Mouse (Mus musculus) heart, postnatal 10 days (tissue): ENCODE measurements around the gene Tanc2. TPM values are rescaled to one million over a fixed set of nuclear protein-coding genes. Genes with fewer than 3 reads are reported as not detected.

Source experiments
- DNase-seq, 2 experiments: peaks; one replicate each; pipeline ENCODE4 v3.0.0; 2021
- intact Hi-C: fragments of 180-260 bp; cut with DNase I; formaldehyde crosslinking; loops from one replicate; pipeline ENCODE4 v1.15.1; 2025
- total RNA-seq, 2 experiments: library from RNA; stranded (reverse); gene quantifications; 2 replicates each; pipeline ENCODE4 v1.2.3; 2021

Gene Tanc2
- total RNA-seq, 2 experiments from 2014 or later, result 34.6 to 35.5 TPM

DNA sequence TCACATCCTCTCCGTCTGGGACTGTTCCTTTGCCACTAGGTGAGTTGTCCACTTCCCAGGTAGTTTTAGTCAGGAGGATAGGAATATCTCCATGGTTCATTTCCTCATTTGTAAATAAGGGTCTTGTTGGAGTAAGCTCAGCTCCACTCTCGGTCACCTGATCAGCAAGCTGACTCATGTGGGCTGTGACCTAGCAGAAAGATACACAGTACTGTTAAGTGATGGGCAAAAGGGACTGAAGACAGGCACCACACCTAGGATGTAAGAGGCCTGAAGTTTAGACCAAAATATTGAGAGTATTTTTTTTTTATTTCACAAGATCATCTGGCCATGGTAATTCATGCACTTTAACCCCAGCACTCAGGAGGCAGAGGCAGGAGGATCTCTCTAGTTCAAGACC is 331.1 kb downstream of the Tanc2 start:
- no peak for DNase-seq
- intact Hi-C loops, result no loop called here

DNA sequence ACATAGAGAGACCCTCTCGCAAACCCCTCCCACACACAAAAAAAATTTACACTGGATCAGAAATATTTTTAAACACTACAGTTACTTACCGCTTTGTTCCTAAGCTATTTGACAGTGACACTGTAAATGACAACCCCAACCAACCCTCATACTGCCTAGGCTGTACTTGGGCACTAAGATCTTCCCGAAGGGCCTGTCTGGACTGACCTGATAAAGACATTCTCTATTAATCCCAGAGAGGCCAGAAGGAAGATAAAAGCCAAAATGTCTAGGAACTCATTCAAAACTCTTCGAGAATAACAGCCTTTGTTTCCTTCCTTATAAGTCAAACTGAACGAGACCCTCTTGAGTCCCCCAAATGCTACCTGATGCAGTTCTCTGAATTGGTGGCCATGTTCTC is 331.5 kb downstream of the Tanc2 start:
- intact Hi-C loops, result no loop called here
- no peak for DNase-seq

DNA sequence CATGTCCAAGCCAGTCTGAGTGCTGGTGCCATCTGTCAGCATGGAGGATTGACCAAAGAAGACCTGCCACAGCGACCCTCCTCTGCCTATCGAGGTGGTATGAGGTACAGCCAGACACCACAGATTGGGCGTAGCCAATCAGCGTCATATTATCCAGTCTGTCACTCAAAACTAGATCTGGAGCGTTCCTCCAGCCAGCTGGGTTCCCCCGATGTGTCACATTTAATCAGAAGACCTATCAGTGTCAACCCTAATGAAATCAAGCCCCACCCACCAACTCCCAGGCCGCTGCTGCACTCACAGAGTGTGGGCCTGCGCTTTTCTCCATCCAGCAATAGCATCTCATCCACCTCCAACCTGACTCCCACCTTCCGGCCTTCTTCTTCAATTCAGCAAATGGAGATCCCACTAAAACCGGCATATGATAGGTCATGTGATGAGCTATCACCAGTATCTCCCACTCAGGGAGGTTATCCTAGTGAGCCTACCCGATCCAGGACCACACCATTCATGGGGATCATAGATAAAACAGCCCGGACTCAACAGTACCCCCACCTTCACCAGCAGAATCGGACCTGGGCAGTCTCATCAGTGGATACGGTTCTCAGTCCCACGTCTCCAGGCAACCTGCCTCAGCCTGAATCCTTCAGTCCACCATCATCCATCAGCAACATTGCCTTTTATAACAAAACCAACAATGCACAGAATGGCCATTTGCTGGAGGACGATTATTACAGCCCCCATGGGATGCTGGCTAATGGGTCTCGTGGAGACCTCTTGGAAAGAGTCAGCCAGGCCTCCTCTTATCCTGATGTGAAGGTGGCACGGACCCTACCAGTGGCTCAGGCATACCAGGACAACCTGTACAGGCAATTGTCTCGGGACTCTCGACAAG is 333.2 kb downstream of the Tanc2 start:
- no peak for DNase-seq
- intact Hi-C loops, result no loop called here

DNA sequence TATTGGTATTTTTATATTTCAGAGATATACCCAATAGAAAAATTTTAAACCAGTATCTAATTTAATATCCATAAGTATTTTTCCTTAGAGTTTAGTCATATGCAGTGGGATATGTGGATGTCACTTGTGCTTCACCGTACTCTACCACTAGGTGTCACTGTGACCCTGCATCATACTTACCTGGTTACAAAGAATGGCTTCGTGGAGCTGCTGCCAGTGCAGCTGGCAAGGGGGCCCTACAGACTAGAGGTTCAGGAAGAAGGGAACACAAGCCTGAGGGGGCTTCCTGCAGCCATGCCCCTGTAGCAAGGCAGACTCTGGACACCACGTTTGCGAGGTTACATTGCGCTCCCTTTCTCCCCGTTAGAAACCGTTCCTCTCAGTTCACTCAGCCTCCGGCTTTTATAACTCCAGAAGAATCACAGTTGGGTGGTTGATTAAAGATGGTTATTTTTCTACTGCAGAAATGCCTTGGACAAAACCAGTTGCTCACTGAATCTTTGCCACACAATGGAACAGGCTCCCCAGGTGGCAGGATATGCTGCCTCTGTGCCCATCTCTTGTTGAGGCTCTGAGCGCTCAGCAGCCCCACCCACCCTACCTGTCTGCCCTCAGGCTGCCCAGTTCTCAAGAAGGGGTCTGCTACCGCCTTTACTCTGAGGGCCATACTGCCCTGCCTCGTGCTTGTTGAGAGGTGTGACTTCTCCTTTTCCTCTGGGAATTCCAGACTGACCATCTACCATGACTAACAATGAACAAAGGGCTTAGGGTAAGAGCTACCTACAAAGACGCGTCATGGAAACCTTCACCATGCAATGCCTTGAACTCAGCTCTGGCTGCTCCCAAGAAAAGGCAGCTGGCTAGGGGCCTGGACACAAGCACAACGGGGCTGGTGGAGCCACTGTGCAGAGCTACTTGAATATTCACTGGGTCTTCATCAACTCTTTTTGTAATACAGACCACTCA is 337.6 kb downstream of the Tanc2 start:
- DNase-seq, result peak; percentile 80 to 85
- intact Hi-C loops, result loop anchor here (1.0 to 2.0 kb wide), 3 partner anchors 42 to 149 kb away; no protein-coding TSS in a partner anchor

DNA sequence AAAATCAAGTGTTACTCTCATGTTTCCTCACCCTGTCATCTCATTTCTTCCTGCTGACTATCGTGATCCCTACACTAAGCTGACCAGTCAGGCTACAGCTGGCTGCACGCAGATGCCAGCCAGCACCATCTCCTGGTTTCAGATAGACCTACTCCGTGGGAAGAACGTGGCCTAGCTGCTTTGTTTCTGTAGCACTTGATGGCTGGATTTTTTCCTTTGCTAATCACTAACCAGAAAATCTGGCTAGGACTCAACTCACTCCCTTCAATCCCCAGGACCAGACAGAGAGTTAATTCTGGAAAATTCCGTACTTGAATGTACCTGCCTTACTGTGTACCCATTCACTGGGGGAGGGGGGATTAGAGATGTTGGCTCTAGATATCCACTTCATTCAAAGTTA is 338.4 kb downstream of the Tanc2 start:
- no peak for DNase-seq
- intact Hi-C loops, result no loop called here

DNA sequence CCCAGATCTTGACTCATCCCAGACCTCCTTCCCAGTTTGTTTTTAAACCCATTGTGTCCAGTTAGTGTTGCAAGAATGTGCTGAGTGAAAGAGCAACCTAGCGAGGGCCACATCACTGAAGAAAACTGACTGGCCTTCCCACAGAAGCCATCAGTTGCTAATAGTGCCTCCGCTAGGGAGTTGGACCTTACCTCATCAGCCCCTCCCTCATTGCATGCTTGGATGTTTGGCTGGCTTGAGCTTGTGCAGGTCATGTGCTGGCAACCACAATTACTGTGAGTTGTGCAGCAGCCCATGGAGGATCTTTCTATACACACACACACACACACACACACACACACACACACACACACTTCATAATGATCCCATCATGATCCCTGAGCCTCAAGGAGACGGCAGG is 341.6 kb downstream of the Tanc2 start:
- intact Hi-C loops, result no loop called here
- no peak for DNase-seq

DNA sequence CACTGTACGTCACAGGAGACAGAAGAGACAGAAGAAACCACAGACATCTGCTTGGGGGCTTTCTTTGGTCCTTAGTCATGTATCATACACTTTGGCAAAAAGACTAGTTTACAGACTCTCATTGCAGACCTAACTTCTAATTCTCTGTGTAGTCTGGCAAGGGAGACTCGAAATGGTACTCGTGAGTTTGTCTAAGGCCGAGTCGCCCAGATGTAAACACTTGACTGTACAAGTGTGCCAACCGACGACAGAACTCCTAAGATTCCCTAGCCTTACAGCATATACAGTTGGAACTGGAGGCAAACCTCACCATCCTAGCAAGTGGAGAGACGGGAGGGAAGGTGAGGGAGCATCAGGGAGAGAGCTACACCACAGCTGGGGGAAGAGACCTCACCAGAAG is 344.0 kb downstream of the Tanc2 start:
- DNase-seq, result no peak
- intact Hi-C loops, result no loop called here

DNA sequence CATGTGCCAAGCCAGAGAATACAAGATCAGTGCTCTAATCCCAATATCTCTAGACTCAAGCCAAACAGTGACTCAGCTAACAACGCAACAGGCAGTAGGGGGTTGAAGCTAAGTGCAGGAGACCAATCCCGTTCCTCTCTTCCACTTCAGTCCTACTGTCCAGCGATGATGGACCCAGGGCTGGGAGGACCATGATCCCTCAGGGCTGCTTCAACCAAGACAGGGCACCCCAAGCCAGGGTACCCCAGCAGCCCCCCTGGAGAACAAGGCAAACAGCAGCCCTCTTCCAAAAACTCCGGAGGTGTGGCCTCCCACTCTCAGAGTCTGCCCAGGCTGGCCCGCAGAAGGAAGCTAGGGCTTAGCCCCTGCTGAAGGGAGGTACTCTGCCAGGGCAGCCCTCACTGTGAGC is 344.5 kb downstream of the Tanc2 start:
- intact Hi-C loops, result no loop called here
- DNase-seq, result peak in 1 of 2 experiments; percentile 32

DNA sequence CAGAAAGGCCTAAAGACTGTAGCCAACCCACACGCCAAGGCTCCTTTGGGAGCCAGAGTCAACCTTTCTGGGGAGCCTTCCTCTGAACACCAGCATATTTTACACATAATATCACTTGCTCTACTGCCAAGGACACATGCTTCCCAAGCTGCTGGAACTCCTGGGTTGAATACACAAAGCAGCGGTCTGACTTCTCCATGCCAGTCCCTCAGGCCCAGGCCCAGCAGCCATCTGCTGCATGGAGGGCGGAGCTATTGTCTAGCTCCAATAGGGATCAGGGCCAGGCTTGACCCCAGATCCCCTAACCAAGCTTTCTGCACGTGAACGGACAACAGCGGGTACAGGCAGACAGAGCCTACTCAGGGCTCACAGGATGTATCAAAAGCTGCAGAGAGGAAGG is 345.0 kb downstream of the Tanc2 start:
- intact Hi-C loops, result no loop called here
- peak; percentile 59 to 62 for DNase-seq

DNA sequence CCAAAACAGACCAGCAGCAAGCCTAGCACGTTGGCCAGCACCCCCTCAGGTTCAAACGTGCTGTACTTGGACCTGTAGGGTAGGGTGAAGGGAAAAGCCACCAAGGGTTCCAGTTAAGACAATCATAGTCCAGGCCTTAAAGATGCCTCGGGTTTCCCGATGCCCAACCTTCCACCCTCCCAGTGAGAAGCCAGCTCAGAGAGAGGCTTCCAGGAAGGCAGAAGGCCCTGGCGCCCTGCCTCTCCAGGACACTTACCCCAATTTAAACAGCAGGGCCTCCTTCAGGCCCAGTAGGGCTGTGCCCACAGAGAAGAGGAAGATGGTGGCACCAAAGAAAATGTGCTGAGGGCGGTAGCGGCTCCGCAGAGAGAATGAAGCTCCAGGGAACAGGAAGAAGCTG is 345.7 kb downstream of the Tanc2 start:
- intact Hi-C loops, result no loop called here
- DNase-seq, result no peak

DNA sequence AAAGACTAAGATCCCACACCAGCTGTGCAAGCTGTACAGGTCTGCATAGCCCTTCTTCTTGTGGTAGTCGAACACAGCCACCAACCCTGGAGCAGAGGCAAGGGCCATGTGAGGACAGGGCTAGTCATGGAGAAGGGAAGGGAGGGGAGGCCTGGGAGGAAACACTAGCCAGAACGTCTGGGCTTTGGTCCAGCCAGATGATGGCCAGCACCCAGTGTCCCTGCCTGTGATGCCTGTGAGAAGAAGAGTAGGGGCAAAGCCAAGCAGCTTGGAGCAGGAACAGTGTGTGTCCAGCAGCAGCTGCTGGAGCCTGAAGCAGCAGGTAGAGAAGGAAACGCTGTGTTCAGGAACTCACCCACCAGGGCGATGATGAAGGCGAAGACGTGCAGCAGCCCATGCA is 346.4 kb downstream of the Tanc2 start:
- DNase-seq, result peak; percentile 88 to 90
- intact Hi-C loops, result no loop called here

DNA sequence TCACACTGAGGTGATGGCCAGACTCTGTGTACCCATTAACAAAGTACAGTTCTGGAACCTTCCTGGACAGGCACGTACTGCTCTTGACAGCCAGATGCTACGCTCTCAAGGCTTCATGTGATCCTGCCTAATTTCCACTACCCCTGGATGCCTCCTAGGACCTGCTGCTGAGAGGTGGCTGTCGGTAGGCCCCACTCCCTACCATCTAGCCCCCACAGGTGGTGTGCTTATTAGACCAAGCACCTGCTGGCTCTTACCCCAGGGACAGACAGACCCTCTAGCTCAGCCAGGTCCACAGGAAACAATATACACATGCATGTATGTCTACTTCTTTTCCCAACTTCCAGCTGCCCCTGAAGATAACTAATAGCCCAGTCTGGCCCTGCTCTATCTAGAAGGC is 347.2 kb downstream of the Tanc2 start:
- intact Hi-C loops, result no loop called here
- DNase-seq, result no peak

DNA sequence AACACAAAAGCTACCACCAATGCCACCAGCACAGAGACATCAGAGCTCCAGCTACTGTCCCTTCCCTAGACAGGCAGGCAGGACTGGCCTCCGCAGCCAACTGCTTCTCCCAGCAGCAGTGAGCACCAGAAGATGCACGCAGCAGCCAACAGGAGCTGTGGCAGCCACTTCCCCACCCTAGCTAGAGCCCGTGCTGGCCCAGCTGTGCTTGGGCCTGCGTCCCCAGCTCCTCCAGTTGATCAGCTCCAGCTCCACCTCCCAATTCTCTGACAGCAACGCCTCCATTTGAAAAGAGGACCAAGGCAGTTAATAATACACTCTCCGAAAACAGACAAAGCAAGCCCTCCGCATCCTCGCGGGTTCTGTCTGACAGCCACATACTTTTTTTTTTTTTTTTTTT is 349.0 kb downstream of the Tanc2 start:
- peak in 1 of 2 experiments; percentile 30 for DNase-seq

DNA sequence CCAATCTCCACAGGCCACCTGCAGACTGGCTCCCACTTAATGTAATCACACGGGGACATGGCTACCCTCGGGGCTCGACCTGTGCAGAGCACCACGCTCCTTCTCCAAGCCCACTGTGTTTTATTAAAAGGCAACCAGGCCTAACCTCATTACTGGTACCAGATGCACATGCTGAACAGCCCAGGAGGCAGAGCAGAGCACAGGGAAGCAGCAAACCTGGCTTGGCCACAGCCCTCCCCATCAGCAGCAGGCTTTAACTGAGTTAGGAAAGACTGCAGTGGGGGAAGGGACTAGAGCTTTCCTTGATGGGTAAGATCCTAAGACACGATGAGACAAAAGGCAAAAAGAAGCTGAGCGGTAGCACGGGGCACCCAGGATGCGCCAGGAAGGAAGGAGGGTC is 352.2 kb downstream of the Tanc2 start:
- no peak for DNase-seq
- intact Hi-C loops, result loop anchor here (5.0 kb wide), 1 partner anchor 135 kb away; no protein-coding TSS in a partner anchor

More for the DNA sequence above, 349.0 kb downstream of the Tanc2 start:
- intact Hi-C loops, result no loop called here

DNA sequence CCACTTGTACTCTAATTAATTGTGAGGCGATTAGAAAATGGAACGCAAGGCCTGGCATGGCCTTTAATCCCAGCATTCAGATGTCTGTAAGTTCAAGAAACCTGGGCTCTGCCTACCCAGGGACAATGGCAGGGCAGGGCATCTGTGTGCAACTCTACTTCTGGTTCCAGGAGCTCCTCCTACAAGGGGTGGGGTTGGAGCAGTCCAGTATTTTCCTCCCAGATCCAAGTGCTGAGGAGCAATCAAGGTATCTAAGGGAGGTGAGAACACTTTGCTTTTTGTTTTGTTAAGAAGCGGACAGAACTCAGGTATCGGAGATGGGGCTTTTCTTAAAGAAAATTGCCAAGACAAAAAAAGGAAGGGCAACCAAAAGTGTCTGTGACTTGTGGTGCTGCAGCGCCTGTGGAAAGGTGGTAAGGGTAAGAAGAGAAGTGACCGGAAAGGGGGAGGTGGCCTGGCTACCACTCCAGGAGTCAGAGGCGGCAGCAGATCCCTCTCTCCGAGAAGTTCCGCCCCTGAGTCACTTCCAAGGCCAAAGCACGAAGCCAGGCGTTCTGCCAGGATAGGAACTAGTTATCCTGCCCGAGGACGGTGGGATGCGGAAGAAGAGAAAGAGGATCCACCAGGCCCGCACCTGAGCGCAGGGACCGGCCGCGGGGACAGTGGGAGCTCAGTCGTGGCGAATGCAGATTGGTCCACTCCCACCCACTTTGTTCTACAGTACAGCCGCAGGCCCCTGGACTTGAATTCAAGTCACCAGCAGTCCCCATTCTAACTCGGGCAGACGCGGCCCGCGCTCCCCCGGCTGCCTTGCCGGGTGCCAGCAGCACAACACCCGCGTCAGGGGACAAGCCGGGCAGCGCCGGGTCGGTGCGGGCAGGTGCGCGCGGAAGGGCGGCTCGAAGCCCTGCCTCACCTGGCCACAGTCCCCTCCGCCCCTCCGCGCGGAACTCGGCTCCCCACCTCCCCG is 353.6 kb downstream of the Tanc2 start:
- intact Hi-C loops, result loop anchor here (2.0 to 5.0 kb wide), 2 partner anchors 23 to 134 kb away; partner anchors contain the start of gene Ace
- DNase-seq, result peak; percentile 65 to 71

DNA sequence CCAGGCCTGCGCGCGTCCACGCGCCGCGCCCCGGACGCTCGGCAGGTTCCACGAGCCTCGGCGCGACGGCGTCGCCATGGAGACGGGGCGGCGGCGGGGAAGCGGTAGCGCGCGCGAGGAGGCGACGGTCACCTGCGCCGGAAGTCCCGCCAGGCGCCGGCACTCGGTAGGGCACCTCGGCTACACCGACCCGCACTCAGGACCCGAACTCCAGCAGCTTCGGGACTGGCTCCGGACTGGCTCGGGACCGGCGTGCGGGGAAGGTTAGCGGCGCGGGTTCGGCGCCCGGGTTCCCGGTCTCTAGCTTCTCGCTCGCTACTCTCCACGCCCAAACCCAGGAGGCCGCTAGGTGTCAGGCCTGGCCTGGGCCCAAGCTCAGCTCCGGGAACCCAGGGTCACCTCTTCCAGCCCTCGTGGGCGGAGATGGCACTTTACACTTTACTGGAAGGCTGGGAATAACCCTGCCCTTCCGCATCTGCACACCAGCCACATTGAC is 354.4 kb downstream of the Tanc2 start:
- intact Hi-C loops, result loop anchor here (2.0 to 5.0 kb wide), 2 partner anchors 23 to 133 kb away; partner anchors contain the start of gene Ace
- peak; percentile 82 to 85 for DNase-seq

DNA sequence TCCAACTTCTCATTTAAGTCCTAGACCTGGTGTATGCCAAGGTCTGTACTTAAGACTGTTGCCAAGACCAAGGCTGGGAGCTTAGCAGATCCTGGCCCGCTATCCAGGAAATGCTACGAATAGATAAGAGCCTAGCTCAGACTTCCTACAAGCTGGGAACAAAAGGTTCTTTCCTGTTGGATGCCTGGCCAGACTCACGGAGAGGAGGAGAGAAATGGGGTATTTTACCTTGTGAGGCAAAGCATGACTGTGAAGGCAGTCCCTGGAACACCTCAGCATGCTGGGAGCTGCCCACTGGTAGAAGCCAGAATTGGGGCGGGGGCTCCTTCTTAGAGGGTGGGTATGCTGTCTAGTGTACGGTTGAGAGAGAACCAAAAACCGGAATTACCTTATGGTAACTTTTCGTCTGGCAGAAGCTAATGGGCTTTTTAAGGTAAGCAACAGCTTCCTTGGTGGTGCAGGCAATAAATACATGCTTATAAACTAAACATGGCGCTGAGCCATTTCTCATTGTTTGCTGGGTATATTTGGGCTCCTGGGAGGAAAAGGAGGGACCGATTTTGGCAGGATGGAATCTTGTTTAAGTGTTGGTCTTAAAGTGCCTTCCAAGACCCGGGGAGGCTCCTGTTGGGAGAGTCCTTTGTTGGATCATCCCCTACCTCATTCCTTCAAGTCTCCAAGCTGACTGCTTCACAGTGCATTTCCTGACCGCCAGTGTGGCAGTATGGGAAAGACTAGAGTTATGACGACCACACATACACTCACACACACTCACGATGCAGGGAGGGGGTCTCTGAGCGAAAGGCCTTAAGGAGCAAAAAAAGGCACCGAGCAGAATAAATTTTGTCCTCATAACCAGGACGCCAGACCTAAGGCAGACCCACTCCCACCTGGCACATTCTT is 355.2 kb downstream of the Tanc2 start:
- peak; percentile 64 for DNase-seq
- intact Hi-C loops, result loop anchor here (2.0 to 5.0 kb wide), 2 partner anchors 22 to 132 kb away; partner anchors contain the start of gene Ace

DNA sequence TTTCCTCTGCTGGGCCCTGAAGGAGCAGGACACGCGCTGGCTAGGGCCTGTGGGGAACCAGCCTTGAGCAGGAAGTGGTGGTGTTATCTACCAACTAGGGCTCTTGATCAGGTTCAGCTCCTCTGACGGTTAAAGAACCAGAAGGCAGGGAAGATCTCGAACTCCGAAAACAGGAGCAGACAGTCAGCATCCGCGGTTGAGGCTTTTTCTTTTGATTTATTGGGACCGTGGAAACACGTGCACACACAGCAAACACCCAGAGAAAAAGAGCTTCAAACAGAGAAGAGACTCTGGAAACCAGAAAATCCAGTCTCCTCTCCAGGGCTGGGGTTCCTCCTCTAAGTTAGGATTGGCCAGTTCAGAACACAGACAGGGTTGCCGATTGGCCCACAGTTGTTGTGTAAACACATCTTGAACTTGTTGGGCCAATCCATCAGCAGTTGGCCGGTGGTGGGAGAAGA is 356.9 kb downstream of the Tanc2 start:
- no peak for DNase-seq
- intact Hi-C loops, result no loop called here

DNA sequence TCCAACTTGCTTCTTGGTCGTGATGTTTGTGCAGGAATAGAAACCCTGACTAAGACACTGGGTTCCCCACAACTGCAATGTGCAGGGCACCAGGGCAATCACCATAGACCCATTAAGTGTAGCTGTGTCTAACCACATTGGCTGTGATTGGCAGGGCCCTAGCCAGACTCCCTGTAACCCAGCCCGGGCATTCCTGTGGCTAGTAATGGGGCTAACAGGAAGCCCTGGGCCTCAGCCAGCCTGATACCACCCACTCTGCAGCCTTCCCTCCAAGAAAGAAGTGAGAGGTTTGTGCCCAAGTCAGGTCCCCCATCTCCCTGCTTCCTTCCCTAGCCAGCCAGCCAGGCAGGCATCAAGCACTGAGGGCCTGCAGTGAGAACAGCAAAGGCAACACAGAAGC is 358.5 kb downstream of the Tanc2 start:
- intact Hi-C loops, result no loop called here
- no peak for DNase-seq
